Mouse (Mus musculus): ENCODE data around the gene Dcp1a.

DNA sequence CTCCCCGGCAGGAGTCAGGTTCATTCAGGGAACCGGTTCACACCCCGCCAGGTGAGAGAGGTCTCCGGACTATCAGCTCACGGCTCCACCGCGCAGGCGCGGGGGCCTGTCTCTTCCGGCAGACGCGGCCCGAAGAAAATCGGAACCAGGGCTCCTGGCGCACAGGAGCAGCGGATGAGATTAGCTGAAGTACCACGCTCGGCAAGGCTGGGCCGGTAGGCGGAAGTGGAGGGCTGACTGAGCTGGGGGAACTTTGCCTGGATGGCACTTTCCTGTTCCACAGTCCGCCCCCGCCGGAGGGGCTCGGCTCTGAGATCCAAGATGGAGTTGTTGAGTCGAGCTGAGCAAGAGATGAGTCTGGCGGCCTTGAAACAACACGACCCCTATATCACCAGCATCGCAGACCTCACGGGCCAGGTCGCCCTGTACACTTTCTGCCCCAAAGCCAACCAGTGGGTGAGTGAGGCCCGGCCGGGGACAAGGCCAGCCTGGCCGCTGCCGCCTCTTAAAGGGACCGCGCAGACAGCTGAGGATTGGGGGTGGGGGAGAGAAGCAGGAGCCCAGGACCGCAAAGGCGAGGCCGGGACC is at the start of gene Dcp1a:
- TF ChIP-seq CTCF (IDR thresholded peaks at IDR 0.05; ENCODE audit: control insufficient read depth, insufficient read depth, insufficient replicate concordance, low read depth, low read length), result no peak
- TF ChIP-seq POLR2A (IDR thresholded peaks at IDR 0.05; ENCODE audit: control insufficient read depth, low read depth, low read length), result peak; percentile 89
